Mouse (Mus musculus) hindbrain, postnatal 0 days (tissue): Measurements from ENCODE around the gene Poglut1. TPM values are rescaled to one million over a fixed set of nuclear protein-coding genes. Genes with fewer than 3 reads are reported as not detected.

Experiments
- ATAC-seq: fragments of 200-750 bp; cut with Nextera tagmentation; 2 replicates; pipeline ENCODE4 v1.8.0; 2017; ENCODE audit warnings: mild to moderate bottlenecking, moderate TSS enrichment, moderate library complexity
- DNase-seq: peaks from one replicate; pipeline ENCODE4 v3.0.0-alpha.2; 2015; ENCODE audit warnings: low spot score
- H3K27ac ChIP-seq: fragments of 300-500 bp; sonication (generic); 2 replicates; pipeline ENCODE4 v1.5.1; 2014; ENCODE audit warnings: mild to moderate bottlenecking
- H3K27me3 ChIP-seq: fragments of 300-500 bp; sonication (generic); 2 replicates; pipeline ENCODE4 v1.6.1; 2014; ENCODE audit warnings: low read length, mixed read lengths; ENCODE audit not compliant: insufficient read depth
- H3K36me3 ChIP-seq: fragments of 300-500 bp; sonication (generic); 2 replicates; pipeline ENCODE4 v1.6.1; 2014; ENCODE audit warnings: low read length, mixed read lengths; ENCODE audit not compliant: insufficient read depth
- H3K4me1 ChIP-seq: fragments of 300-500 bp; sonication (generic); 2 replicates; pipeline ENCODE4 v1.6.1; 2014; ENCODE audit warnings: antibody characterized with exemption, low read length, mixed read lengths; ENCODE audit not compliant: insufficient read depth
- H3K4me2 ChIP-seq: fragments of 300-500 bp; sonication (generic); 2 replicates; pipeline ENCODE4 v1.6.1; 2014; ENCODE audit warnings: low read depth, mild to moderate bottlenecking, low read length, moderate library complexity, mixed read lengths
- H3K4me3 ChIP-seq: fragments of 300-500 bp; sonication (generic); 2 replicates; pipeline ENCODE4 v1.5.1; 2014; ENCODE audit warnings: low read length
- H3K9ac ChIP-seq: fragments of 300-500 bp; sonication (generic); replicated peaks from 2 replicates; pipeline ENCODE4 v1.6.1; 2014; ENCODE audit warnings: mild to moderate bottlenecking, low read length, moderate library complexity, mixed read lengths
- H3K9me3 ChIP-seq: fragments of 300-500 bp; sonication (generic); 2 replicates; pipeline ENCODE4 v1.6.1; 2016; ENCODE audit warnings: low read length, mixed read lengths
- CTCF ChIP-seq: IDR thresholded peaks from 2 replicates; pipeline ENCODE4 v1.5.1; 2016; ENCODE audit warnings: antibody characterized with exemption, control low read depth, low read depth
- WGBS: fragments of 180-500 bp; shearing (Covaris S2); extraction: QIAGEN DNeasy Blood & Tissue Kit; methylation state at CpG from one replicate; pipeline ENCODE4 v1.1.7; 2014; 5-methylcytosine and 5-hydroxymethylcytosine counted together
- polyA plus RNA-seq: library from polyadenylated mRNA; unstranded; fragments of >200 nt; fragmentation: Nextera tagmentation; extraction: Ambion mirVana; gene quantifications from 2 replicates; pipeline ENCODE4 v1.2.1, GENCODE M21; 2015
- total RNA-seq: library from RNA; depleted of rRNA; stranded (reverse); fragments of >200 nt; gene quantifications from 2 replicates; pipeline ENCODE4 v1.2.3, GENCODE M21; 2014; rRNA removed

Poglut1 gene
- total RNA-seq (35.8 and 48.5 TPM in 2 replicates), polyA plus RNA-seq (37.1 and 40.4 TPM in 2 replicates)

DNA sequence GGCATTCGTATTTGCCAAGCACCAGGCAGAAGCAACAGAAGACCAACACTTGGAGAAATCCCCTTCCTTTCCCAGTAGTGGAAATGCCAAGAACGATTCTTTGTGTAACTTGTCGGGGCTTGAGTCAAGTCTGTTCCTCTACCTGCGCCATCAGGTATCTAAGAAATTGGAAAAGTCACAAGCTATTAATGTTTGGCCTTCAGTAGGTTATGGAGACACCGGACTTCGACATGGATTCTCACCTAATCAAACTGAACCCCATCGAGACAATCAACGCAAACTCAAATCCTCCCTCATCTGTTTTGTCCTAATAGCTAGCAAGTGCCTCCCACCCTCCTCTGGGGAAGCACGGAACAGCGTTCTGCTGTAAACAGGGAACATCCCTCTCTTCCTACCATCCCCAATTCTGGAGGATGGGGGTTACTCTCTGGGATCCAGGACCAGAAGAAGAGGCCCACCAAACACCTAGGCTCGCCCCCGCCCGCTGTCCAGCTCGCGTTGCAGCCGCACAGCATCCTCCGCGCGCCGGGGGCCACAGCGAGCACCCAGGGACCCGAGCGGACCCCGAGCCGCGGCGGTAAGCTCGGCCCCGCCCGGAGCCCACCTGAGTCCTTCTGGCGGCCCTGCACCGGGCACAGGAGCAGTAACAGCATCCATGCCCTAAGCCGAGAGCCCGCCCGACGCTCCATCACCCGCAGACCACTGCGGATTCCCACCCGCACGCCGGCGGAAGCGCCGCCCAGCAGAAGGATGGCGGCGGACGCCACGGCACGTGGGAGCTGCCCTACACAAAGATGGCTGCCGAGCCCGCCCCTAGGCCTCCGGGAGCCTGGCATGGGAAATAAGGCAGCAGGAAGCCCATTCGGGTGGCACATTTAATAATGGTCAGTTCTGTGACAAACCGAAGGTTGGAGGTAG lies at the start of gene Poglut1:
Gene Poglut1 (minus strand): TSS at position 780 of the 918 bp plus-strand sequence.
- Histone ChIP-seq H3K36me3 (peaks cover 14% of the 10 kb centered on the region), H3K4me2 (peak within 1 kb of the TSS; percentile 78), H3K4me3 (peak within 1 kb of the TSS; percentile 90), H3K9me3 (no peaks in the 10 kb centered on the region), H3K4me1 (peaks cover 14% of the 10 kb centered on the region), H3K9ac (peak within 1 kb of the TSS; percentile 95), H3K27ac (peak within 1 kb of the TSS; percentile 88), H3K27me3 (peaks cover 5% of the 10 kb centered on the region; the same call in 1 of the 2 replicates)
- TF ChIP-seq CTCF, result no peak
- DNase-seq (peak; percentile 92), ATAC-seq (peak; percentile 97)
- WGBS, result 3% methylated on average over 54 of the region's 54 CpGs

DNA sequence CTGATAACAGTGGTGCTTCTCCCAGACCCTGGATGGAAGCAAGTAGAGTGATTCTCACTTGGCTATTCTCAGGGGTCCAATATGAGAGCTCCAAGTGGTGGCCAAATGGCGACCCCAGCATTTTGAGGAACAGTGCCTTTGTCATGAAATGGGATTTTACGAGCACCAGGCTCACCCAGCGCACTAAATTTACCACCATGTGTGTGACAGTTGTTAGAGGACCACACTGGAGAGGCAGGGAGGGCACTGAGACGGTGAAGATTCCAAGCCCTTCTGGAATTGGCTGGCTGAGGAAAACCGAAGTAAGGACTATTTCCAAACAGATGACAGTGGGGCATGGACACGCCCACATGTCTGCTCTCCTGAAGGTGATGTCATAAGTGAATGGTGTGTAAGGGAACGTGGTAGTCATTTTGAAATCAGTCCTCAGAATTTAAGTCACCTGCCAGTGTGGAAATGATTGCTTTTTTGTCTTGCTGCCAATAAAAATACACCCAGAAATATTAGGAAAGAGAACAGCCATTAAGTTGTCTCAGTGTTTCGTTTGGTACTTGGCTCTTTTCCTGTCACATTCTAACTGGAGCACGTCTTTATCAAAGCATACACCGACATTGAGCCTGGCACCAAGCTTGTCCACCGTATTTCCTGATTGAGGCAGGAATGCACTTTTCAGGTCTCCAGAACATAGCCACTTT lies 49.1 kb upstream of the Poglut1 start:
- Histone ChIP-seq H3K9ac (no peak overlapping the region), H3K4me3 (no peak overlapping the region), H3K9me3 (no peaks in the 10 kb centered on the region), H3K4me2 (no peak overlapping the region), H3K27me3 (no peaks in the 10 kb centered on the region), H3K27ac (no peak overlapping the region), H3K36me3 (no peaks in the 10 kb centered on the region; the same call in 1 of the 2 replicates), H3K4me1 (no peaks in the 10 kb centered on the region)
- no peak for ATAC-seq
- TF ChIP-seq CTCF, result no peak
- 79% methylated on average over 11 of the region's 11 CpGs for WGBS
- no peak for DNase-seq

DNA sequence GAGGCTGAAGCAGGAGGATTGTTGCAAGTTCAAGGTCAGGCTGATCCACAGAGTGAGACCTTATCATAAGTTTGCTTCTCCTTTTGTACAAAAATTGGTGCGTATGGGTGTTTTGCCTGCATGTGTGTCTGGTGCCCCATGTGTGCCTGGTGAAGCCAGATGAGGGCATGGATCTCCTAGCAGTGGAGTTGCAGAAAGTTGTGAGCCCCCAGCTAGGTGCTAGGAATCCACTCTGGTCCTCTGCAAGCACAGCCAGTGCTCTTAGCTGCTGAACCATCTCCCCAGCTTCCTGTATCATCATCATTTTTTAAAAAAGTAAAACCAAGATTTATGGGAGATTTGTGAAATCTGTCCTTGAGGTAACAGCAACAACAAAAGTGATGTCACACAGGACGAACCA lies 46.6 kb upstream of the Poglut1 start:
- DNase-seq, result no peak
- Histone ChIP-seq H3K4me1 (no peaks in the 10 kb centered on the region), H3K4me3 (no peak overlapping the region), H3K27ac (no peak overlapping the region), H3K4me2 (no peak overlapping the region), H3K9me3 (no peaks in the 10 kb centered on the region), H3K9ac (no peak overlapping the region), H3K36me3 (peaks cover 5% of the 10 kb centered on the region; the same call in 1 of the 2 replicates), H3K27me3 (no peaks in the 10 kb centered on the region)
- WGBS, result 96% methylated on average over 2 of the region's 2 CpGs
- no peak for TF ChIP-seq CTCF
- no peak for ATAC-seq

DNA sequence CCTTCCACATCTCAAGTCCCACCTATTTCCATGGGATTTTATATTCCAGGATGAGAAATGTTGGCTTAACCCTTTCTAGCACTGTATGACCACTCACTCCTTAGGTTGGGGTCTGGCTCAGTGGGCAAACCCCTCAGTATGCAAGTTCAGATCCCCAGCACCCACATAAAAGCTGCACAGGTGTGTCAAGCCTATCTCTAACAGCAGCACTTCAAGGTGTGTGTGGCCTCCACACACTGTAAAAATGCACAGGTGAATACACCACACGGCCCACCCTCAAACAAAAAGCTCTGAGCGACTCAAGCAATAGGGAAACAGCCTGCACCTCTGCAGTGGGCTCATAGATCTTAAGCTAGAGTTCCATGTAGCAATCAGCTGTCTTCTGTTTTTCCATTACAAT lies 46.0 kb upstream of the Poglut1 start:
- H3K27me3 ChIP-seq, result no peaks in the 10 kb centered on the region
- no peak overlapping the region for H3K4me2 ChIP-seq
- peaks cover 5% of the 10 kb centered on the region; the same call in 1 of the 2 replicates for H3K36me3 ChIP-seq
- DNase-seq, result no peak
- H3K9ac ChIP-seq, result no peak overlapping the region
- no peak for TF ChIP-seq CTCF
- 85% methylated on average over 2 of the region's 2 CpGs for WGBS
- H3K27ac ChIP-seq, result no peak overlapping the region
- H3K4me1 ChIP-seq, result no peaks in the 10 kb centered on the region
- no peaks in the 10 kb centered on the region for H3K9me3 ChIP-seq
- no peak for ATAC-seq
- H3K4me3 ChIP-seq, result no peak overlapping the region

DNA sequence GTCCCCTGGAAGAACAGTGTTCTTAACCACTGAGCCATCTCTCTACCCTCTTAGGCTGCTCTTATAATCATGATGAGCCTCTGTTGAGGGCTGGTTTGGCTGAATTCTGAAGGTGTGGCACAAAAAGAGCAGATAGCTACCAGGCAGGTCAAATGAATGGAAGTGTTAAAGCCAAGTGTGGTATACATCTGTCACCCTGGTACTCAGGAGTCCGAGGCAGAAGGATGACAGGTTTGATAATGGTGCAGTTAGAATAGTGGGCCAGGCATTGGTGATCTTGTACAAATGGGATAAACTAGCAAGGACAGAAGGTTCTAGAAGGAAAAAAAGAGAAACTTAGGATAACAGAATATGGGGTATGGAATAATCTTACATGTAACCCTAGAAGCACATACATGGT lies 44.4 kb upstream of the Poglut1 start:
- Histone ChIP-seq H3K27ac (no peak overlapping the region), H3K36me3 (peaks cover 6% of the 10 kb centered on the region; the same call in 1 of the 2 replicates), H3K27me3 (no peaks in the 10 kb centered on the region), H3K4me2 (no peak overlapping the region), H3K4me3 (no peak overlapping the region), H3K4me1 (no peaks in the 10 kb centered on the region), H3K9me3 (no peaks in the 10 kb centered on the region), H3K9ac (no peak overlapping the region)
- ATAC-seq, result no peak
- DNase-seq, result no peak
- TF ChIP-seq CTCF, result no peak
- WGBS, result 93% methylated on average over 1 of the region's 1 CpGs

DNA sequence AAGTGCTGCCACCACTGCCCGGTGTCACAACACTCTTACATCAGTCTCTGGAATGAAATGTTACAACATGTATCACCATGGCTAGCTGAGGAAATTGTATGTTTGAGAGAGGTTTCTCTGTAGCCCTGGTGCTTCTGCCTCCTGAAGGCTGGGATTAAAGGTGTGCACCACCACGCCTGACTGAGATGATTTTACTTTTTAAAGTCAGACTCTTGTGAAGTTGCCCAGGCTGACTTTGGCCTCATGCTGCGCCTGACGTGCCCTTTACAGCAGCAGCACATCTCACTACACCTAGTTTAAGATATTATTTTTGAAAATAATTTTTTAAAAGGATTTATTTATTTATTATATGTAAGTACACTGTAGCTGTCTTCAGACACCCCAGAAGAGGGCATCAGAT lies 42.9 kb upstream of the Poglut1 start:
- WGBS, result 97% methylated on average over 4 of the region's 4 CpGs
- H3K4me2 ChIP-seq, result no peak overlapping the region
- DNase-seq (no peak), ATAC-seq (no peak)
- H3K4me1 ChIP-seq, result no peaks in the 10 kb centered on the region
- no peak overlapping the region for H3K27ac ChIP-seq
- H3K9ac ChIP-seq, result no peak overlapping the region
- no peak for TF ChIP-seq CTCF
- H3K27me3 ChIP-seq, result no peaks in the 10 kb centered on the region
- H3K9me3 ChIP-seq, result no peaks in the 10 kb centered on the region
- no peak overlapping the region for H3K4me3 ChIP-seq
- H3K36me3 ChIP-seq, result peaks cover 14% of the 10 kb centered on the region
